Mouse (Mus musculus): ENCODE measurements at regions not wholly inside any gene's neighbourhood (a gene's known extent, or its start where the extent isn't known, plus 50 kb on each side); places are given as distances from the start of the nearest gene placed in this dataset.
A peak's percentile ranks its signal among the peaks of the same experiment; 100 is the strongest.

GRCm38 (mm10) chr9:61816589-61817179 lies 97.7 kb downstream of the Rplp1 start:
- no peak for DNase-seq (ENCODE audit: low spot score in 2 of 2)

GRCm38 (mm10) chr9:61815995-61816394 lies 98.3 kb downstream of the Rplp1 start:
- no peak for DNase-seq (ENCODE audit: low spot score in 2 of 2)

GRCm38 (mm10) chr9:61813291-61813690 lies 101.1 kb downstream of the Rplp1 start:
- DNase-seq (ENCODE audit: low spot score in 2 of 2), result no peak

- no peak for DNase-seq (ENCODE audit: low spot score in 2 of 2)
Observed at GRCm38 (mm10) chr9:61812315-61812714, 102.0 kb downstream of the Rplp1 start.

GRCm38 (mm10) chr9:61810456-61810855 lies 103.9 kb downstream of the Rplp1 start:
- DNase-seq (ENCODE audit: low spot score in 2 of 2), result no peak

GRCm38 (mm10) chr9:61808351-61809225 lies 105.8 kb downstream of the Rplp1 start:
- DNase-seq (ENCODE audit: low spot score in 2 of 2), result no peak

GRCm38 (mm10) chr9:61805971-61806370 lies 108.4 kb downstream of the Rplp1 start:
- DNase-seq (ENCODE audit: low spot score in 2 of 2), result no peak

GRCm38 (mm10) chr9:61803555-61803954 lies 110.8 kb downstream of the Rplp1 start:
- DNase-seq (ENCODE audit: low spot score in 2 of 2), result no peak

GRCm38 (mm10) chr9:61802694-61803093 lies 111.6 kb downstream of the Rplp1 start:
- DNase-seq (ENCODE audit: low spot score in 2 of 2), result no peak

- DNase-seq (ENCODE audit: low spot score in 2 of 2), result no peak
Observed at GRCm38 (mm10) chr9:61799535-61799934, 114.8 kb downstream of the Rplp1 start.

GRCm38 (mm10) chr9:61795910-61796309 lies 118.4 kb downstream of the Rplp1 start:
- DNase-seq (ENCODE audit: low spot score in 2 of 2), result no peak

- DNase-seq (ENCODE audit: low spot score in 2 of 2), result peak; percentile 15 to 75
Observed at GRCm38 (mm10) chr9:61791435-61792064, 122.8 kb downstream of the Rplp1 start.

GRCm38 (mm10) chr9:61790849-61791248 lies 123.5 kb downstream of the Rplp1 start:
- no peak for DNase-seq (ENCODE audit: low spot score in 2 of 2)

- DNase-seq (ENCODE audit: low spot score in 2 of 2), result peak in 1 of 2 experiments; percentile 17
Observed at GRCm38 (mm10) chr9:61789066-61789897, 125.1 kb downstream of the Rplp1 start.

GRCm38 (mm10) chr9:61781469-61781868 lies 132.9 kb downstream of the Rplp1 start:
- DNase-seq (ENCODE audit: low spot score in 2 of 2), result no peak

- peak; percentile 38 to 60 for DNase-seq (ENCODE audit: low spot score in 2 of 2)
Observed at GRCm38 (mm10) chr9:61780186-61780939, 134.0 kb downstream of the Rplp1 start.

GRCm38 (mm10) chr9:61779165-61779564 lies 135.2 kb downstream of the Rplp1 start:
- no peak for DNase-seq (ENCODE audit: low spot score in 2 of 2)

GRCm38 (mm10) chr9:61776446-61776845 lies 137.9 kb downstream of the Rplp1 start:
- DNase-seq (ENCODE audit: low spot score in 2 of 2), result no peak

- no peak for DNase-seq (ENCODE audit: low spot score in 2 of 2)
Observed at GRCm38 (mm10) chr9:61770207-61770955, 144.0 kb downstream of the Rplp1 start.

- DNase-seq (ENCODE audit: low spot score in 2 of 2), result no peak
Observed at GRCm38 (mm10) chr9:61766187-61766586, 148.2 kb downstream of the Rplp1 start.
